Comparison of ENCODE assay signal across 23 mouse cellular contexts in genomic region chr17:44438526-44438925, GRCm38 (mm10).
"Had no signal": no experiment of that assay in that cellular context is flagged by ENCODE, and none has a peak within 500 bp of the region (broad histone marks: within the 10 kb centered on the region; RNA-seq: fewer than 3 reads in every experiment).

No protein-coding gene starts in this region.

- DNase-seq: kidney, adult 8-10 months; kidney, postnatal 10 days; kidney, postnatal 36 days; layer of hippocampus, postnatal 36 days; left cerebral cortex, postnatal 4 days; liver, postnatal 0 days; lung, postnatal 10 days; lung, postnatal 36 days; midbrain, embryonic 14.5 days; retina, postnatal 1 day; right cerebral cortex, postnatal 25 days; spleen, adult 18-20 months; thymus, postnatal 4 days had no signal

- H3K4me1 ChIP-seq: limb, embryonic 15.5 days; lung, embryonic 15.5 days; neural tube, embryonic 12.5 days; stomach, embryonic 15.5 days had no signal

- H3K4me2 ChIP-seq: kidney, embryonic 15.5 days; limb, embryonic 12.5 days; limb, embryonic 15.5 days; liver, embryonic 11.5 days; lung, embryonic 15.5 days; midbrain, embryonic 11.5 days; neural tube, embryonic 12.5 days; stomach, embryonic 15.5 days had no signal

- H3K36me3 ChIP-seq: kidney, embryonic 15.5 days; limb, embryonic 12.5 days; limb, embryonic 15.5 days; lung, embryonic 15.5 days; neural tube, embryonic 12.5 days; stomach, embryonic 15.5 days had no signal

- H3K9ac ChIP-seq: kidney, embryonic 15.5 days; limb, embryonic 12.5 days; limb, embryonic 15.5 days; liver, embryonic 14.5 days; liver, postnatal 0 days; lung, embryonic 15.5 days; neural tube, embryonic 12.5 days; stomach, embryonic 15.5 days had no signal

- H3K4me3 ChIP-seq: kidney, embryonic 15.5 days; left cerebral cortex, adult 2 months; limb, embryonic 12.5 days; limb, embryonic 15.5 days; lung, embryonic 15.5 days; neural tube, embryonic 12.5 days; stomach, embryonic 15.5 days had no signal

- ATAC-seq: liver, postnatal 0 days had no signal

- H3K27me3 ChIP-seq: kidney, embryonic 15.5 days; neural tube, embryonic 12.5 days; stomach, embryonic 15.5 days had no signal

- H3K9me3 ChIP-seq: kidney, embryonic 15.5 days; limb, embryonic 12.5 days; limb, embryonic 15.5 days; lung, embryonic 15.5 days; neural tube, embryonic 12.5 days; stomach, embryonic 15.5 days had no signal

- H3K27ac ChIP-seq: kidney, embryonic 15.5 days; left cerebral cortex, adult 2 months; limb, embryonic 12.5 days; limb, embryonic 15.5 days; liver, embryonic 14.5 days; lung, embryonic 15.5 days; neural tube, embryonic 12.5 days; stomach, embryonic 15.5 days had no signal
